Mouse (Mus musculus) layer of hippocampus, adult 18-20 months (tissue): ENCODE data around the gene Neb. TPM values are rescaled to one million over a fixed set of nuclear protein-coding genes. Genes with fewer than 3 reads are reported as not detected.

Source experiments
- DNase-seq, 2 experiments: peaks; one replicate each; pipeline ENCODE4 v3.0.0; 2022; ENCODE audit warnings: low spot score in 2 of 2
- long read RNA-seq: library from polyadenylated mRNA; stranded (forward); transcript quantifications from one replicate; pipeline ENCODE4 v2.0.0, GENCODE M21; 2021
- total RNA-seq, 2 experiments: library from RNA; stranded (reverse); gene quantifications; 2 replicates each; pipeline ENCODE4 v1.2.3; 2021

Gene Neb
- total RNA-seq = 1 to 10 TPM; 1.4 to 1.7 TPM
- long read RNA-seq, partial matches to known transcripts = 0 of 1 reads
- long read RNA-seq, other reads (novel, unspliced or antisense) = 1 of 1 reads

DNA sequence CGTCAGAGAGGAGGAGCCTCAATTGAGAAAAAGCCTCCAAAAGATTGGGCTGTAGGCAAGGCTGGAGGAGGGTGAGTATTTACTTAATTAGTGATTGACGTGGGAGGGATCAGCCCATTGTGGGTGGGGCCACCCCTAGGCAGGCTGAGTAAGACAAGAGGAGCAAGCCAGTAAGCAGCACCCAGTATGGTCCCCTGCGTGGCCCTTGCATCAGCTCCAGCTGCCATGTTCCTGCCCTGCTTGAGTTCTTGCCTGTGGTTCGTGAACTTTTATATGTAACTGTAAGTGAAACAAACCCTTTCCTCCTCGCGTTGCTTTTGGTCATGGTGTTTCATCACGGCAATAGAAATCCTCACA, at the start of gene Neb:
Neb (minus strand) TSS at position 27 of the 357 bp plus-strand sequence.
- no peak for DNase-seq

DNA sequence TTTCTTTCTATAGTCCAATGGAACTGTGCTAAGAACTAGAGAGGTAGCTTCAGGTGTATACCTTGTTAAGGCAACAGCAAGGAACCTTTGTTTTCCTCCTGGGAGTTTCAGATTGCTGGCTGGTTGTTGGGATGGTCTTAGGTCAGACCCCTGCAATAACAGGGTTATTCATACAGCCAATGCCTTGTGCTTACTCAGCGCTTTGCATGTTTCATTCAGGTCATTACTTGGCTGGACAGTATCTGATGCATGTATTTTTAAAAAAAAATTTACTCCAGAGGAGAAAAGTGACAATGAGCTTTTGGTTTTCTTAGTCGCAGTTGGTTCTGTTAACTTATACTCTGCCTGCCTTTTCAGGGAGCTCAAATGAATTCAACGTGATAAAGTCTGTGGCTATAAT, 49.1 kb upstream of the Neb start:
- no peak for DNase-seq

DNA sequence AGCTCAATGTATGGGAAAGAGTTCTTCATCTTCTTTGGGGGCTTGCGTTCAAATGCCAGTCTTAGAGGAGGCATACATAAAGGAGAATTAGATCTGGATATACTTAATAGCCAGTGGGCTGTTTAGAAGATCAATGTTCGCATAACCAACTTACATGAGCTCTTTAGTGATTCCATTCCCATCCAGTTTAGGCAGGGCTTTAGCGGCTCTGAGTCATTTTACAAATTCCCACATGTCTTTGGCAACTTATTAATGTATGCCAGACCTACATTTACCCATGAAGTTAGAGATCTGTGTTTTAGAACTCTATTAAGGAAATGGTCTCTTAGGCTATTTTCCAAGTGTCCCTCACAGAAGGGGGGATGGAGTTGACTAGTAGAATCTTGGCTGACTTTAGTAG, 47.8 kb upstream of the Neb start:
- DNase-seq = no peak

DNA sequence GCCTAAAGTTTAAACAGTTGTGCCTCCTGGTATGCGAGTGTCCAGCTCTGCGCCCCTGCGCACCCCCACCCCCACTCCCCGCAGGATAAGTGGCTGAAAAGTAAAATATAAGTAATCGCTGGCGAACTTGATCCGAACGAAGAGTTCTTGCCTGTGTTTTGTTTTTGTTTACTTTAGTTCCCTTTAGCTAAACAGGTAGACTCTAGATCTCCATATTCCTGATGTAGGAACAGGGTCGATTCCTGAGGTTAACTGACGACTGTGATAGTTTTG, 47.2 kb upstream of the Neb start:
- no peak for DNase-seq

DNA sequence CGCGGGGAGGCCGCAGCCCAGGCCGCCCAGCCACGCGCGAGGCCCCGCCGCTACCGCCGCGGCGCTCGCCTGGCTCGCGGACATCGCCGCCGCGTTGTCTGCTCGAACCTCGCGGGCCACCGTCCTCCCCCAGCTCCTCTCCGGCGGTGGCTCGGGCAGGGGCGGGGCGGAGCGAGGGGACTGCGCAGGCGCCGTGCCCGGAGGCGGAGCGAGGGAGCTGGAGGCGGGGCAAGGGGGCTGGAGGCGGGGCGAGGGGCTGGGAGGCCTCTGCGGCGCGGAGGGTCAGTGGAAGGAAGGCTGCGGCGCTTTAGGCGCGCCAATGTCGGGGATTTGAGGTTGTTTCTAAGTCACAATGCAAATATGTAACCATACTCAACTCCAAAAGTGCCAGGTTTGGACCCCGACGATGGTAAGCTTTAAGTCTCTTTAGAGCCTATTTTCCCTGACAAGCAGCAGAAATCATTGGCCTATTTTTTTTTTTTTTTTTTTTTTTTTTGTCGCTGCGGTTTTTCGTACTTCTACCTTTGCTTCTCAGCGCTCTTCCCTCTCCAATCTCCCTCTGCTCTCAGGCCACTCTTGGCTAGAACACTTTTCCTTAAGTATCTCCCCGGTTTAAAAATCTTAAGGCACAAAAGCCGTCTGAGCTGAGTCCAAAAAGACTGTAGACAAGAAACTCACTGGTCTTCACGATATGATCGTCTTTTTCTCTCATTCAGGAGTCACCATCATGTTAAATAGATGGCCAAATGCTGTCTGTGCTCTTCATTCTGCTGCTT, 46.7 kb upstream of the Neb start, which contains the start of gene Arl5a:
Arl5a (minus strand) TSS at position 155 of the 776 bp plus-strand sequence.
- DNase-seq = peak; percentile 94 to 95

DNA sequence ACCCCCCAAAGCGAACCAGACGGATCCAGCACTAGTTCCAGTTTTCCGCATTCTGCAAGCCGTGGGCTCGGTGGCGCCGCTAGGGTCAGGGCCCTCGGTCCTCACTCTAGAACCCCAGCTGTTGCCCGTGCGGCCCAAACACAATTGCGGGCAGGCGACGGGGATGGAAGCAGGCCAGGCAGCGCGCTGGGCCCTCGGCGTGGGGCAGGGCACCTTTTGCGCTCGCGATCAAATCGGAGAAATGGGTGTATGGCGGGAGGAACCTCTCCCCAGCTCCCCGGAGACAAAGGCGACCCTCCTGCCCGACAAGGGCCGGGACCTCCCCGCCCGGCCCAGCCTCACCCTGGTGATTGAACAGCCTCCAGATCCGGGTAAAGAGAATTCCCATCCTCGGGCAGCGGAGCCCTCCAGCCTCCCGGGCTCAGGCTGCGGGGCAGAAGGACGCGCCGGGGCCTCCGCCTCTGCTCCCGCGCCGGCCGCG, 46.0 kb upstream of the Neb start:
- no peak for DNase-seq

DNA sequence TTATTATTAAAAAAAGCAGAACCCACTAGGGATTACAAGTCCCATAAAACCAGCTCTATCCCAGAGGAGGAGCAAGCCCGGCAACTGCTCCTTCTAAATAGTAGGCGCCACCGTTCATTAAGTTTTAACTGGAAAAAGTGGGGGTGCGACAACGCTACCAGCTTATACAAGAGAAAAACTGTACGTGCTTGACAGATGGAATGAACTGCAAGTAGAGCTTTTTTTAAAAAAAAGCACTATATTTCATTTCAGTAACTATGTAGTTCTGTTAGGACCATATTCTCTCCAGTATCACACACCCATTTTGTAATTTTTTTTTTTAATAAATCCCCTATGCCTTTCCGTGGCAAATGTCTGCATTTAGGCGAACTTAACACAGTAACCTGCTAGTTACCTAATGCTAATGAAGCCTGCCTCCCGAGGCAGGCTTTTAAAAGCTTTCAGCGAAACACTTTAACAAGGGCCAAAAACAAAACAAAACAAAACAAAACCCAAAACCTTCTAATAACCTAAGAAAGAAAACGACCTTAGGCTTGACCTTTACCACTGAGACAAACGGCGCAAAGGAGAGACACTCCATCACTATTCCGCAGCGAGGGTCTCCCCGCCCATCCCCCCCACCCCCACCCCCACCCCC, 45.5 kb upstream of the Neb start:
- peak in 1 of 2 experiments; percentile 54 for DNase-seq

DNA sequence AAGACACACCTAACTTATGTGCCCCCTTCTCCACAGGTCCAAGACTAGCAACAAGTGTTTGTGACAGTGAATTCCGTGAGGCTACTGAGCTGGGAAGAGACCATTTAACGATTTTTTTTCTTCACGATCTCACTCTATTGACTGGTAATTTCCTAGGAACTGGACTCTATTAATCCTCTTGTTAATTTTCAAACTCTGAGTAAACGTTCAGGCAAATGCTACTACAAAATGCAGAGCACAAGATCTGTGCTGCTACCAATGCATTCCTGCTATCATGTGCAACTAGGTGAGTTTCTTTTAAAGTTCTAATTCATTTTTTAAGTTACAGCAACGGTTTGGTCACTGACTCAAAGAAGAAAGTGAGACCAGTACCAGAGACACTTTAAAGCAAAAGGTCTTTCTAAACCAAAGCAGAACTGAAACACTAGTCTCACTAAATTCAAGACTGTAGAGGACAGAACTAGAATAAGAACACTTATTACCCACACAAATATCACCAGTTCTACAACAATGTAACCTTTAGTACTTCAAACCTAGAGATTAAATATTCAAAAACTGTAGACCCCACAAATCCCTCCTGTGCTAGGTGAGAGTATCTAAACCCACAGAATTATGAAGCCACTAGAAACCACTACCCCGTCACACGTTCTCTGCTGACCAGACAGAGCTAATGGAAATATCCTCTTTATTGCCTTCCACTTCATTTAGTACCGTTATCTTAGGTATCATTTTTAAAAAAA, 44.8 kb upstream of the Neb start:
- DNase-seq = no peak

DNA sequence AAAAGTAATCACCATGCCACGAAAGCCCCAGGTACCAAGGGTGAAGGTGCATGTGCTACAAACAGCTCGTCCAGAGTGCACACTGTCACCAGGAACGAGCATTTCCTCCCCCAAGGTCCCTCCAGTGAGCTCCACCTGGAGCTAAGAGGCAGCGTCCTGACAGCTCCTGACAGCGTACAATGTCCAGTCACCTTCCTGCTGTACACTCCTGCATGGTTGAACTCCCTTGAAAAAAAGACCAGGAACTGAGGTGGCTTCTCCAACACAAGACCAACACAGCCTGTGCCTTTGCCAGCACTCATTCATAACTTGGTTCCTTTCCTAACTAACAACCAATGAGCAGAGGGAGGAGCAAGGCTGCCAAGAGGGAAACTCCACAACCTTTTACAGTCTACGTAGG, 42.9 kb upstream of the Neb start:
- DNase-seq = no peak

DNA sequence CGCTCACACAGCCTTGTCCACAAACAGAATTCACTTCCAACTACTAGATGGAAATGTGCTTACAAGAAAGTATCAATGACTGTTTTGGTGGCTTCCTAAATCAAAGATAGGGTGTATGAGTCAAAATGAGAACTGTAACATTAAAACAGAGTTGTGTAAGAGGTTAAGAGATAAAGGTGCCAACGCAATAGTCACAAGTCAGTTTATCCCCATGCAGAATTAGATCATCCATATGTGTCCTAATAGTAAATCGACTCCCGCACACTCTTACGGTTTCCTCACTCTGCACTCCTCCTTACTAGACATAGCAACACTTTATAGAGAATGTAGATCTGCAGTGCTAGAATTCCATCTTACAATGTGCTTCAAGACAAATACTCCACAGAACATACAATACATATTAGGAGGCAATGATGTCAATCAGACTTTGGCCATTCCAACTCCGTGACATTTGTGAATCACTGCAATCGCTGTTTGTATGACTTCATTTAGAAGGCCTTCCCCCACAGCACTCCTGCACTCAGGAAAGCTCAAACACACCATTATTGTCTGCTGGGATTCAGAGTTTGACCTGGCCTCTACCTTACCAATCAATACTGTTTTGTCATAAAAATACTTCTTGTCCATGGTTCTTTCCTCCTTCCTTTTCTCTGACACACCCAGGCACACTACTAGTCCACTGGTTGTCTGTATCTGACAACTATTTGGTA, 41.9 kb upstream of the Neb start:
- no peak for DNase-seq

DNA sequence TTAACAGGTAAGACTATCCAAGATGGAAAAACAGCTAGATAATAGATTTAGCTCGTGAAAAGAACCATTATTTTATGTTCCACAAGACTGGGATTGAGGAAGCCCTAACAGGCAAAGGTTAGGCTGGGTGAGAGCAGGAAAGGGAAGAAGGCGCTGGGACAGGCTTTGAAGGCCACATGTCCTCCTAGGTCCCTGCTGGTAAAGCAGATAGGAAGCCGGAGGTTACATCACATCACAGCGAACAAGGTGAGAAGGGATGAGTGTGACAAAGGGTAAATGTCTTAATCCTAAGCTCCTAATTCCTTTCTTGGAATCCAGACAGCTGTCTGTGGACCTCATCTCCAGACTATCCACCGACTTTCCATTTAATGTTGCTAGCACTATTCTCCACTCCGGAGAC, 41.0 kb upstream of the Neb start:
- no peak for DNase-seq

DNA sequence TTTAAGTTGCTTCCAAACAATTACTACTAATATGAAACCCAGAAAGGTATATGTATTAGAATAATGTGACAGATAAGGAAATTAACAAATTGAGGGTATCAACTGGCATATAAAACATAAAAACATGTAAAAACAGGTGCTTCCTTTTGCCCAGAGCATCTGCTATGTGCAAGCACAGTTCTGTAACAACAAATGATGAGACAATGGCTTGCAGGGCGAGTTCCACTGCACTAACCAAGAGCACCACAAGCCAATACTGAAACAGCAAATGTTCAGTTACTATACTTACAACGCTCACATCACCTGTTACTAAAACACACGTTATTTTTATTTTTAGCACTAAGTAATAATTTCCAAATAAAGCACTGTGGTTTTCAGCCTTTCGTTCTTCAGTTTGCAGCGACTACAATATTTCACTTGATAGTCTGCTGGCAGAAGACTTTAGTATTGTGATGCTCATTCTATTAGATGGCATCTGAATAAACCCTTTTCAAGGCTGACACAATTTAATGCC, 34.3 kb upstream of the Neb start:
- no peak for DNase-seq

DNA sequence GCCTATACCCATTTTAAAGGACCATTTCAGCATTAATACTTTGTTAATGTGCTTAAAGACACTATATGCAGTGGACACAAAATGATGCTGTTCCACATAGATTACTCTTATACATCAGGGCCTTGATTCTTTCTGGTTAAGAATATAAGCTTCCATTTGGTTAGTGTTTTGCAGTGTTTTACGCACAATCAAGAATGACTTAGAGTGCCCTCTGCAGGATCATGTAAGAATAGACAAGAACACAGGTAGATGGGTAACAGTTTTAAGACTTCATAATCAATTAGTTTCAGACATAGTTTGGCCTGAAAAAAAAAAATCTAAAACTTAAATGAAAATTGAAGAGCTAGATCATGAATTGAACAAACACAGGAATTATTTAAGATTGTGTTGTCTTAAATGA, 28.2 kb upstream of the Neb start:
- no peak for DNase-seq

DNA sequence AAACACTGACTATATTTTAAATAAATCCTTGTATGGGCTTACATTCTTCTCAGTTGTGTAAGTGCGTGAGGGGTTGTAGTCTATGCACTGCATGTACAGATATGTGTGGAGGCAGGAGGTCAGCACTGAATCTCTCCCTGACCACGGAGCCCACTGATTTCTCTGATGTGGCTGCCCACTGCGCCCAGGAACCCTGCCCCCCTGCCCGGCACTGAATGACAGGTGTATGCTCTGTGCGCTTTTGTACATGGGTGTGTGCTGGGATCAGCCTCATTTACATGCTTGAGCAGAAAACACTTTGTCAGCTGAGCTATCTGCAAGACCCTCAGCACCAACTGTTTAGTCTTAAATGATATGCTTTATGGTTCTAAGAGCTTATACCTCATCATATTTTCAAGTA, 27.0 kb upstream of the Neb start:
- DNase-seq = no peak

DNA sequence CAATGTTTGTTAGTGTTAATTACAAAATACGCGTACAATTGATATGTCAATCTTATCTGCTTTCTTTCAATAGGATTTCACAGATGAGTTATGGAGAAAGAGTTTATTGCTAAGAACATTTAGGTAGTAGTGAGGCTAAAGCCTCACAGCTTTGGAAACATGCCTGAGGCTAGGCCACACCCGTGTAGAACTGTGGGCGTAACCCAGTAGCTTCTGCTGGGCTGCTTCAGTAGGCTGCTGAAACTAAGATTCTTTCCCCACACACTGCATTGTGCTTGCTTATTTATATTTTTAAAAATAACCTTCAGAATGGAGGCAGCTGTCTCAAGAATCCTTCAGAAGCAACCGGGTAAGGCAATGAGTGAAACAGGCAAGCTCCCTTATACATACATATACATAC, 16.3 kb upstream of the Neb start:
- no peak for DNase-seq

DNA sequence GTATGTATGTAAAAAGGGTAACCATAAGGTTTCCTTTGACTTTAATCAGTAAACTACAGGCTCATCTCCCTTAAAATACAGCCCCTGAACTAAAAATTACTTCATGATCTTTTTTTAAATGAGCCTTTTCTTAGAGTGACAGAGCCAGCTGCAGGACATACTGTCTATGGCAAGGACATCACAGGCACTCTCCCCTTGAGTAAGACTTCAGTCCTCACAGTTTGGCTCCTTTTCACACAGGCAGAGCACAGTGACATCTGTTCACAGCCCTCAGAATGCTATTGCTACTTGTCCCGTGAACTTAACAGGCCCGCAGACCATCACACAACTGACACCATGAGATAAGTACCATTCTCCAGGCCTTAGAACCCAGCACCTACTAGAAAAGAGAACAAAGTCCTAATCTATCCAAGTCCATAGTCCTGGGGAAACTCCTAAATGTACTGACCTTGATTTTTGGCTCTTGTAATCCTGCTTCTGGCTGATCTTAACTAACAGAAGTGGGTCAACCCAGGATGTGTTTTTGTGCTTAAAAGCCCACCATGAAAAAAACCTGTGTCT, 12.2 kb upstream of the Neb start:
- no peak for DNase-seq

DNA sequence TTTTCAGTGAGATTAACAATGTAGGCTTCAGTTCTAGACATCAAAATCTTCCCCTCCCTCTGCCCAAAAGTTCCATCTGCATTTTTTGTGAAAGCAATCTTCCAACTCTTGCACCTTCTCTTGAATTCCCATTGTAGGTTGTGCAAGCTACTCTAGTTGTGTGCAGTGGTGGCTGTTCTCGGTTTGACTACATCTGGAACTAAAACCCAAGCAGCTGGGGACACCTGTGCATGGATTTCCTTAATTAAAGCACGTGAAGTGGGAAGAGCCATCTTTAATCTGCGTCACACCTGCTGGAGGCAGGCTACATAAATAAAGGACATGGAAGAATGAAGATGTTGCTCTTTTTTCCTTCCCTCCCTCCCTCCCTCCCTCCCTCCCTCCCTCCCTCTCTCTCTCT, 11.7 kb upstream of the Neb start:
- DNase-seq = no peak

DNA sequence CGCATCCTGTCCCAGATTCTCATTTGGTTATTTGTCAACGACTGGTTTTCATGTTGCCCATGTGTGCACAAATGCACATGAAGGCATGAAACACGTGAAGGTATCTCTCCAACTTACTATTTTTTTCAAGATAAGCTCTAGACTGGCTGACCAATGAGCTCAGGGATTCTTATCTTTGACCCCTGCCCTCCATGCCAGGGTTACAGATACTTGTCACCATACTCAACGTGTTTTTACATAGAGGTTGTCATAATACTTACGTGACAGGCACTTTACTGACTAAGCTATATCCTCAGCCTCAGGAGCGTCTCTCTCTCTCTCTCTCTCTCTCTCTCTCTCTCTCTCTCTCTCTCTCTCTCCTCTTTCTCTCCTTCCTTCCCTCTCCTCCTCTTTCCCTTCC, 8.2 kb upstream of the Neb start:
- no peak for DNase-seq

DNA sequence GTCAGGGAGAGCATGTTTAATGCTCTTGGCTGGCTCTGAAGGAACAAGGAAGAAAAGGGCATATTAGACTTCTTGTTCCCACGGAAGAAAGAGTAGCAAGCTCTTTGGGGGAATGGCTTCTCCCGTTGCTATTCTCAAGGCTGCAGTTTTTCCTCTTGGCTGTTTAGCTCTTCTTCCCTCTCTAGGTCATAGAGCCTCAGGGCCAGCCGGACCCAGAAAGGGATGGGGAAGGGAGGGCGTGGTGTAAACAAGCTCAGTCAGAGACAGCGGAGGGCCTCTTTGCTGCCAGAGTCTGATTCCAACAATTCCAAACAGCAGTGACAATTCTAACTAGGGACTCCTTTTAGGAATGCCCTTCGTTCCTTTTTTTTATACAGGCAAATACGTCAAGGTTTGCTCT, 7.8 kb upstream of the Neb start:
- no peak for DNase-seq

DNA sequence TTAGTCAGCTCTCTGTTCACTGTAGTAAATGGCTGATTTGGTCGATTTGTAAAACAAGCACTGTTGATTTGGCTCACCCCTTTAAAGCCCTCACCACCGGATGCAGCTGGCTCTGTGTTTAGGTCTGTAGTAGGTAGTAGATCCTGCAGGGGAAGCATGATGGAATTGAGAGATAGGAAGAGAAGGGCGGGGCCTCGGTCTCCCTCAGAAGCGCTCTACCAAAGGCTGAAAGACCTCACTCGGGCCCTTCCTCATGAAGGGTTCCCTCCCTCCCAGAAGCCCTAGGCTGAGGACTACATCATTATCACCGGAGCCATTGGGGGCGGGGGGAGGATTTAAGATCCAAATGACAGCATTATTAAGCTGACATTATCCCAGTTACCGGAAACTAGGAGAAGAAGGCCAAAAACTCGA, 581 bp upstream of the Neb start:
- no peak for DNase-seq
